Mouse (Mus musculus): ENCODE measurements around the gene Slc1a4. TPM values are rescaled to one million over a fixed set of nuclear protein-coding genes. Genes with fewer than 3 reads are reported as not detected.

Slc1a4 gene
- polyA plus RNA-seq, 1 experiment from 2014 or later = 12.5 TPM

- H3K4me2 ChIP-seq = no peak overlapping the region
- H3K36me3 ChIP-seq = no peaks in the 10 kb centered on the region
- H3K27me3 ChIP-seq = no peaks in the 10 kb centered on the region
- ATAC-seq (ENCODE audit: insufficient number of reproducible peaks, insufficient read depth, low FRiP score, low TSS enrichment, low read depth) = no peak
- H3K4me3 ChIP-seq = no peak overlapping the region
- WGBS = 67% methylated on average over 3 of the region's 3 CpGs
- peaks cover 13% of the 10 kb centered on the region; the same call in 1 of the 2 replicates for H3K4me1 ChIP-seq
- no peak overlapping the region for H3K27ac ChIP-seq
- H3K9me3 ChIP-seq = no peaks in the 10 kb centered on the region
- H3K9ac ChIP-seq = no peak overlapping the region
Observed at GRCm38 (mm10) chr11:20322366-20322765, 10.1 kb downstream of the Slc1a4 start.

GRCm38 (mm10) chr11:20320661-20321060, 11.9 kb downstream of the Slc1a4 start:
- peaks cover 5% of the 10 kb centered on the region; the same call in 1 of the 2 replicates for H3K36me3 ChIP-seq
- H3K4me3 ChIP-seq = no peak overlapping the region
- H3K9me3 ChIP-seq = no peaks in the 10 kb centered on the region
- no peak for ATAC-seq (ENCODE audit: insufficient number of reproducible peaks, insufficient read depth, low FRiP score, low TSS enrichment, low read depth)
- H3K27me3 ChIP-seq = no peaks in the 10 kb centered on the region
- H3K9ac ChIP-seq = no peak overlapping the region
- H3K4me2 ChIP-seq = no peak overlapping the region
- peaks cover 7% of the 10 kb centered on the region; the same call in 1 of the 2 replicates for H3K4me1 ChIP-seq
- WGBS = 79% methylated on average over 3 of the region's 3 CpGs
- no peak overlapping the region for H3K27ac ChIP-seq

GRCm38 (mm10) chr11:20318659-20319454, 13.7 kb downstream of the Slc1a4 start:
- Histone ChIP-seq H3K27ac (no peak overlapping the region), H3K4me2 (no peak overlapping the region), H3K36me3 (peaks cover 5% of the 10 kb centered on the region; the same call in 1 of the 2 replicates), H3K4me1 (peaks cover 7% of the 10 kb centered on the region; the same call in 1 of the 2 replicates), H3K9ac (no peak overlapping the region), H3K9me3 (no peaks in the 10 kb centered on the region), H3K4me3 (no peak overlapping the region), H3K27me3 (no peaks in the 10 kb centered on the region)
- WGBS = 62% methylated on average over 16 of the region's 16 CpGs
- ATAC-seq (ENCODE audit: insufficient number of reproducible peaks, insufficient read depth, low FRiP score, low TSS enrichment, low read depth) = no peak

- Histone ChIP-seq H3K9ac (no peak overlapping the region), H3K27ac (no peak overlapping the region), H3K4me2 (no peak overlapping the region), H3K4me1 (no peaks in the 10 kb centered on the region), H3K36me3 (peaks cover 15% of the 10 kb centered on the region), H3K9me3 (no peaks in the 10 kb centered on the region), H3K27me3 (no peaks in the 10 kb centered on the region), H3K4me3 (no peak overlapping the region)
- ATAC-seq (ENCODE audit: insufficient number of reproducible peaks, insufficient read depth, low FRiP score, low TSS enrichment, low read depth) = no peak
- WGBS = 92% methylated on average over 8 of the region's 8 CpGs
Observed at GRCm38 (mm10) chr11:20313576-20313975, 18.9 kb downstream of the Slc1a4 start.

GRCm38 (mm10) chr11:20309044-20309443, 23.5 kb downstream of the Slc1a4 start:
- 57% methylated on average over 5 of the region's 5 CpGs for WGBS
- H3K4me1 ChIP-seq = no peaks in the 10 kb centered on the region
- H3K4me3 ChIP-seq = no peak overlapping the region
- H3K9ac ChIP-seq = no peak overlapping the region
- H3K4me2 ChIP-seq = no peak overlapping the region
- H3K36me3 ChIP-seq = peaks cover 44% of the 10 kb centered on the region
- no peaks in the 10 kb centered on the region for H3K9me3 ChIP-seq
- H3K27ac ChIP-seq = peak overlapping the region; percentile 71
- no peak for ATAC-seq (ENCODE audit: insufficient number of reproducible peaks, insufficient read depth, low FRiP score, low TSS enrichment, low read depth)
- no peaks in the 10 kb centered on the region for H3K27me3 ChIP-seq

GRCm38 (mm10) chr11:20307409-20307808, 25.1 kb downstream of the Slc1a4 start:
- Histone ChIP-seq H3K4me2 (no peak overlapping the region), H3K4me3 (no peak overlapping the region), H3K9me3 (no peaks in the 10 kb centered on the region), H3K36me3 (peaks cover 53% of the 10 kb centered on the region), H3K4me1 (no peaks in the 10 kb centered on the region), H3K27ac (no peak overlapping the region), H3K27me3 (no peaks in the 10 kb centered on the region), H3K9ac (no peak overlapping the region)
- ATAC-seq (ENCODE audit: insufficient number of reproducible peaks, insufficient read depth, low FRiP score, low TSS enrichment, low read depth) = no peak
- WGBS = 92% methylated on average over 3 of the region's 3 CpGs

GRCm38 (mm10) chr11:20305641-20306040, 26.9 kb downstream of the Slc1a4 start:
- Histone ChIP-seq H3K9ac (no peak overlapping the region), H3K4me3 (no peak overlapping the region), H3K4me1 (no peaks in the 10 kb centered on the region), H3K27me3 (no peaks in the 10 kb centered on the region), H3K27ac (no peak overlapping the region), H3K36me3 (peaks cover 43% of the 10 kb centered on the region), H3K4me2 (no peak overlapping the region), H3K9me3 (no peaks in the 10 kb centered on the region)
- 62% methylated on average over 1 of the region's 1 CpGs for WGBS
- ATAC-seq (ENCODE audit: insufficient number of reproducible peaks, insufficient read depth, low FRiP score, low TSS enrichment, low read depth) = 0 out of 2 replicates have a peak, but pooled peaks have one; percentile 2

- WGBS = 70% methylated on average over 6 of the region's 6 CpGs
Observed at GRCm38 (mm10) chr11:20304341-20304740, 28.2 kb downstream of the Slc1a4 start.

GRCm38 (mm10) chr11:20301332-20301731, 31.2 kb downstream of the Slc1a4 start:
- no peak overlapping the region for H3K27ac ChIP-seq
- WGBS = 65% methylated on average over 4 of the region's 4 CpGs
- no peak overlapping the region for H3K4me2 ChIP-seq
- H3K9me3 ChIP-seq = no peaks in the 10 kb centered on the region
- H3K36me3 ChIP-seq = peaks cover 29% of the 10 kb centered on the region
- ATAC-seq (ENCODE audit: insufficient number of reproducible peaks, insufficient read depth, low FRiP score, low TSS enrichment, low read depth) = no peak
- H3K4me3 ChIP-seq = no peak overlapping the region
- H3K27me3 ChIP-seq = no peaks in the 10 kb centered on the region
- no peak overlapping the region for H3K9ac ChIP-seq
- H3K4me1 ChIP-seq = no peaks in the 10 kb centered on the region

More at GRCm38 (mm10) chr11:20304341-20304740, 28.2 kb downstream of the Slc1a4 start:
- Histone ChIP-seq H3K4me2 (no peak overlapping the region), H3K4me3 (no peak overlapping the region), H3K9me3 (no peaks in the 10 kb centered on the region), H3K36me3 (peaks cover 43% of the 10 kb centered on the region), H3K27ac (no peak overlapping the region), H3K9ac (no peak overlapping the region), H3K27me3 (no peaks in the 10 kb centered on the region), H3K4me1 (no peaks in the 10 kb centered on the region)
- no peak for ATAC-seq (ENCODE audit: insufficient number of reproducible peaks, insufficient read depth, low FRiP score, low TSS enrichment, low read depth)

GRCm38 (mm10) chr11:20300850-20301249, 31.7 kb downstream of the Slc1a4 start:
- Histone ChIP-seq H3K4me1 (no peaks in the 10 kb centered on the region), H3K9me3 (no peaks in the 10 kb centered on the region), H3K4me3 (no peak overlapping the region), H3K27me3 (no peaks in the 10 kb centered on the region), H3K27ac (no peak overlapping the region), H3K4me2 (no peak overlapping the region), H3K36me3 (peaks cover 24% of the 10 kb centered on the region), H3K9ac (no peak overlapping the region)
- 85% methylated on average over 6 of the region's 6 CpGs for WGBS
- no peak for ATAC-seq (ENCODE audit: insufficient number of reproducible peaks, insufficient read depth, low FRiP score, low TSS enrichment, low read depth)

- ATAC-seq (ENCODE audit: insufficient number of reproducible peaks, insufficient read depth, low FRiP score, low TSS enrichment, low read depth) = no peak
Observed at GRCm38 (mm10) chr11:20299900-20300299, 32.6 kb downstream of the Slc1a4 start.

GRCm38 (mm10) chr11:20284463-20284862, 48.0 kb downstream of the Slc1a4 start:
- Histone ChIP-seq H3K4me3 (no peak overlapping the region), H3K9ac (no peak overlapping the region), H3K27ac (no peak overlapping the region), H3K36me3 (no peaks in the 10 kb centered on the region), H3K4me2 (no peak overlapping the region), H3K9me3 (no peaks in the 10 kb centered on the region), H3K27me3 (no peaks in the 10 kb centered on the region), H3K4me1 (no peaks in the 10 kb centered on the region)
- 72% methylated on average over 3 of the region's 3 CpGs for WGBS
- no peak for ATAC-seq (ENCODE audit: insufficient number of reproducible peaks, insufficient read depth, low FRiP score, low TSS enrichment, low read depth)

More at GRCm38 (mm10) chr11:20299900-20300299, 32.6 kb downstream of the Slc1a4 start:
- H3K4me2 ChIP-seq = no peak overlapping the region
- WGBS = 76% methylated on average over 6 of the region's 6 CpGs
- H3K27me3 ChIP-seq = no peaks in the 10 kb centered on the region
- no peak overlapping the region for H3K4me3 ChIP-seq
- no peak overlapping the region for H3K27ac ChIP-seq
- H3K9ac ChIP-seq = no peak overlapping the region
- no peaks in the 10 kb centered on the region for H3K9me3 ChIP-seq
- no peaks in the 10 kb centered on the region for H3K4me1 ChIP-seq
- H3K36me3 ChIP-seq = peaks cover 15% of the 10 kb centered on the region

All from embryonic facial prominence, embryonic 13.5 days (tissue).